ENCODE assay signal across 16 mouse cellular contexts in genomic region chr15:84069455-84070050, GRCm38 (mm10). TPM values are rescaled to one million over a fixed set of nuclear protein-coding genes. Genes with fewer than 3 reads are reported as not detected.
A peak's percentile ranks its signal among the peaks of the same experiment; 100 is the strongest.
DNase-seq lines count a peak whose midpoint lies in the region.
"Had no signal": no experiment of that assay in that cellular context is flagged by ENCODE, and none has a peak within 500 bp of the region (broad histone marks: within the 10 kb centered on the region; RNA-seq: fewer than 3 reads in every experiment).

No protein-coding gene starts in this region.

- no peak overlapping the region for H3K27ac ChIP-seq in heart, embryonic 10.5 days
- H3K27ac ChIP-seq in embryonic facial prominence, embryonic 10.5 days (replicated peaks) = no peak overlapping the region
- no peak overlapping the region for H3K27ac ChIP-seq in hindbrain, embryonic 10.5 days
- no peak overlapping the region for H3K27ac ChIP-seq in midbrain, embryonic 10.5 days (replicated peaks)

- WGBS in heart, embryonic 10.5 days = 8% methylated on average over 16 of the region's 16 CpGs
- 8% methylated on average over 16 of the region's 16 CpGs for WGBS in embryonic facial prominence, embryonic 10.5 days
- WGBS in hindbrain, embryonic 10.5 days = 10% methylated on average over 16 of the region's 16 CpGs
- WGBS in midbrain, embryonic 10.5 days = 12% methylated on average over 16 of the region's 16 CpGs

- no peaks in the 10 kb centered on the region for H3K9me3 ChIP-seq in heart, embryonic 10.5 days
- peaks cover 4% of the 10 kb centered on the region for H3K9me3 ChIP-seq in embryonic facial prominence, embryonic 10.5 days
- H3K9me3 ChIP-seq in hindbrain, embryonic 10.5 days = 0 out of 2 replicates have a peak, but pooled peaks cover 4% of the 10 kb centered on the region
- peaks cover 6% of the 10 kb centered on the region for H3K9me3 ChIP-seq in midbrain, embryonic 10.5 days (replicated peaks)

- no peak for DNase-seq in heart, embryonic 10.5 days (ENCODE audit: low spot score)
- no peak for DNase-seq in heart, postnatal 25 days (ENCODE audit: low spot score)
- DNase-seq in embryonic facial prominence, embryonic 10.5 days (ENCODE audit: low spot score) = no peak
- no peak for DNase-seq in hindbrain, embryonic 10.5 days (ENCODE audit: low spot score)
- DNase-seq in midbrain, embryonic 10.5 days (ENCODE audit: low spot score) = no peak
- no peak for DNase-seq in gastrocnemius, postnatal 4 days (ENCODE audit: low spot score in 2 of 2)
- DNase-seq in left cerebral cortex, adult 18-20 months (ENCODE audit: low spot score in 2 of 2) = no peak
- DNase-seq in left cerebral cortex, postnatal 14 days (ENCODE audit: low spot score in 2 of 2) = no peak
- DNase-seq: heart, postnatal 36 days; lung, postnatal 4 days; spleen, adult 18-20 months; thymus, postnatal 25 days had no signal

- H3K27me3 ChIP-seq in heart, embryonic 10.5 days (ENCODE audit: insufficient read depth, poor library complexity, severe bottlenecking) = peaks cover 96% of the 10 kb centered on the region
- peaks cover 90% of the 10 kb centered on the region for H3K27me3 ChIP-seq in embryonic facial prominence, embryonic 10.5 days (replicated peaks; ENCODE audit: low read depth, poor library complexity, severe bottlenecking)
- H3K27me3 ChIP-seq in hindbrain, embryonic 10.5 days (ENCODE audit: insufficient read depth, poor library complexity, severe bottlenecking) = peaks cover 75% of the 10 kb centered on the region
- peaks cover 95% of the 10 kb centered on the region for H3K27me3 ChIP-seq in midbrain, embryonic 10.5 days (ENCODE audit: low read depth, poor library complexity, severe bottlenecking)

- peak overlapping the region; percentile 32 for H3K4me3 ChIP-seq in heart, embryonic 10.5 days
- H3K4me3 ChIP-seq in embryonic facial prominence, embryonic 10.5 days = peak overlapping the region; percentile 41
- peak overlapping the region; percentile 20; the same call in 1 of the 2 replicates for H3K4me3 ChIP-seq in hindbrain, embryonic 10.5 days
- H3K4me3 ChIP-seq in midbrain, embryonic 10.5 days = peak overlapping the region; percentile 23

- peaks cover 13% of the 10 kb centered on the region for H3K4me1 ChIP-seq in heart, embryonic 10.5 days
- H3K4me1 ChIP-seq in embryonic facial prominence, embryonic 10.5 days = peaks cover 51% of the 10 kb centered on the region
- peaks cover 47% of the 10 kb centered on the region for H3K4me1 ChIP-seq in hindbrain, embryonic 10.5 days (replicated peaks)
- peaks cover 50% of the 10 kb centered on the region for H3K4me1 ChIP-seq in midbrain, embryonic 10.5 days

- intact Hi-C loops in heart, postnatal 25 days (cut with DNase I) = loop anchor here (5.0 to 10.0 kb wide), 2 partner anchors 98 to 435 kb away; partner anchors contain the start of gene Pnpla3
- intact Hi-C loops in left cerebral cortex, postnatal 14 days (cut with DNase I) = loop anchor here (5.0 kb wide), 4 partner anchors 98 to 563 kb away; partner anchors contain the start of gene Pnpla3

- H3K36me3 ChIP-seq in heart, embryonic 10.5 days = no peaks in the 10 kb centered on the region
- H3K36me3 ChIP-seq in embryonic facial prominence, embryonic 10.5 days (replicated peaks) = no peaks in the 10 kb centered on the region
- no peaks in the 10 kb centered on the region for H3K36me3 ChIP-seq in hindbrain, embryonic 10.5 days
- H3K36me3 ChIP-seq in midbrain, embryonic 10.5 days = no peaks in the 10 kb centered on the region

RNA-seq across cellular contexts. Expression of gene Efcab6, which starts 4.4 kb away (rescaled TPM):
- not detected in 2 replicates for polyA plus RNA-seq in heart, embryonic 10.5 days (2016; fragmentation: Nextera tagmentation; extraction: Ambion mirVana)
- total RNA-seq in heart, postnatal 25 days (2021) = not detected
- 0.52 and 0.71 TPM in 2 replicates for polyA plus RNA-seq in embryonic facial prominence, embryonic 10.5 days (2016; fragmentation: Nextera tagmentation; extraction: Ambion mirVana)
- 0.22 and 0.32 TPM in 2 replicates for polyA plus RNA-seq in hindbrain, embryonic 10.5 days (2016; fragmentation: Nextera tagmentation; extraction: Ambion mirVana)
- polyA plus RNA-seq in midbrain, embryonic 10.5 days (2016; fragmentation: Nextera tagmentation; extraction: Ambion mirVana) = 0.24 and 0.26 TPM in 2 replicates
- 1 to 10 TPM; 5.0 to 8.1 TPM for total RNA-seq in gastrocnemius, postnatal 4 days (2021)
- 10 to 100 TPM; 12.3 to 14.1 TPM for total RNA-seq in left cerebral cortex, adult 18-20 months (2021)
- 10 to 100 TPM; 15.6 to 19.8 TPM for total RNA-seq in left cerebral cortex, postnatal 14 days (2021)
- total RNA-seq: heart, postnatal 36 days; liver, adult 2 months; neutrophil, adult 5-6 weeks had no signal
- polyA plus RNA-seq: liver, adult 2 months had no signal

RNA-seq across cellular contexts. Expression of gene Sult4a1, which starts 36.0 kb away (rescaled TPM):
- 0.86 and 1.8 TPM in 2 replicates for polyA plus RNA-seq in heart, embryonic 10.5 days (2016; fragmentation: Nextera tagmentation; extraction: Ambion mirVana)
- total RNA-seq in heart, postnatal 25 days (2021) = not detected
- 6.9 and 8.7 TPM in 2 replicates for polyA plus RNA-seq in embryonic facial prominence, embryonic 10.5 days (2016; fragmentation: Nextera tagmentation; extraction: Ambion mirVana)
- polyA plus RNA-seq in hindbrain, embryonic 10.5 days (2016; fragmentation: Nextera tagmentation; extraction: Ambion mirVana) = 12.0 and 14.8 TPM in 2 replicates
- polyA plus RNA-seq in midbrain, embryonic 10.5 days (2016; fragmentation: Nextera tagmentation; extraction: Ambion mirVana) = 11.2 and 14.3 TPM in 2 replicates
- not detected for total RNA-seq in gastrocnemius, postnatal 4 days (2021)
- 100 to 1,000 TPM; 449 to 474 TPM for total RNA-seq in left cerebral cortex, adult 18-20 months (2021)
- 100 to 1,000 TPM; 387 to 389 TPM for total RNA-seq in left cerebral cortex, postnatal 14 days (2021)
- total RNA-seq: gastrocnemius, adult 18-20 months; liver, adult 2 months; neutrophil, adult 5-6 weeks had no signal
- polyA plus RNA-seq: liver, adult 2 months had no signal

RNA-seq across cellular contexts. Expression of gene Pnpla5, which starts 53.4 kb away (rescaled TPM):
- not detected in 2 replicates for polyA plus RNA-seq in heart, embryonic 10.5 days (2016; fragmentation: Nextera tagmentation; extraction: Ambion mirVana)
- total RNA-seq in heart, postnatal 25 days (2021) = not detected
- not detected in 2 replicates for polyA plus RNA-seq in embryonic facial prominence, embryonic 10.5 days (2016; fragmentation: Nextera tagmentation; extraction: Ambion mirVana)
- not detected in 2 replicates for polyA plus RNA-seq in hindbrain, embryonic 10.5 days (2016; fragmentation: Nextera tagmentation; extraction: Ambion mirVana)
- not detected in 2 replicates for polyA plus RNA-seq in midbrain, embryonic 10.5 days (2016; fragmentation: Nextera tagmentation; extraction: Ambion mirVana)
- not detected for total RNA-seq in gastrocnemius, postnatal 4 days (2021)
- not detected for total RNA-seq in left cerebral cortex, adult 18-20 months (2021)
- not detected for total RNA-seq in left cerebral cortex, postnatal 14 days (2021)
- total RNA-seq: heart, postnatal 36 days; neutrophil, adult 5-6 weeks had no signal
- polyA plus RNA-seq: cortical plate, adult 2 months had no signal

Comparison
In these comparisons a context has a peak if more than half of its experiments do, and no peak if none do; other contexts are left out.
1. RNA of gene Efcab6, which starts 4.4 kb away (total RNA-seq): 15.6 to 19.8 TPM in left cerebral cortex, postnatal 14 days, 12.3 to 14.1 TPM in left cerebral cortex, adult 18-20 months and 5.0 to 8.1 TPM in gastrocnemius, postnatal 4 days; not detected in heart, postnatal 25 days; every median in the first group is over 4 times any median in the second.
2. RNA of gene Sult4a1, which starts 36.0 kb away (total RNA-seq): 449 to 474 TPM in left cerebral cortex, adult 18-20 months and 387 to 389 TPM in left cerebral cortex, postnatal 14 days; not detected in heart, postnatal 25 days and not detected in gastrocnemius, postnatal 4 days; every median in the first group is over 100 times any median in the second.
3. Peak in every context shown above with its lines, with median percentiles within 50 percentile points of each other: H3K4me3 ChIP-seq.